Mouse (Mus musculus) liver, adult (tissue): Measurements from ENCODE around the gene Ints6.

Source experiments
- GATA4 ChIP-seq: IDR thresholded peaks from 2 replicates; pipeline ENCODE4 v1.6.1; 2014; ENCODE audit warnings: mild to moderate bottlenecking, low read length; ENCODE audit not compliant: insufficient replicate concordance

Gene Ints6

DNA sequence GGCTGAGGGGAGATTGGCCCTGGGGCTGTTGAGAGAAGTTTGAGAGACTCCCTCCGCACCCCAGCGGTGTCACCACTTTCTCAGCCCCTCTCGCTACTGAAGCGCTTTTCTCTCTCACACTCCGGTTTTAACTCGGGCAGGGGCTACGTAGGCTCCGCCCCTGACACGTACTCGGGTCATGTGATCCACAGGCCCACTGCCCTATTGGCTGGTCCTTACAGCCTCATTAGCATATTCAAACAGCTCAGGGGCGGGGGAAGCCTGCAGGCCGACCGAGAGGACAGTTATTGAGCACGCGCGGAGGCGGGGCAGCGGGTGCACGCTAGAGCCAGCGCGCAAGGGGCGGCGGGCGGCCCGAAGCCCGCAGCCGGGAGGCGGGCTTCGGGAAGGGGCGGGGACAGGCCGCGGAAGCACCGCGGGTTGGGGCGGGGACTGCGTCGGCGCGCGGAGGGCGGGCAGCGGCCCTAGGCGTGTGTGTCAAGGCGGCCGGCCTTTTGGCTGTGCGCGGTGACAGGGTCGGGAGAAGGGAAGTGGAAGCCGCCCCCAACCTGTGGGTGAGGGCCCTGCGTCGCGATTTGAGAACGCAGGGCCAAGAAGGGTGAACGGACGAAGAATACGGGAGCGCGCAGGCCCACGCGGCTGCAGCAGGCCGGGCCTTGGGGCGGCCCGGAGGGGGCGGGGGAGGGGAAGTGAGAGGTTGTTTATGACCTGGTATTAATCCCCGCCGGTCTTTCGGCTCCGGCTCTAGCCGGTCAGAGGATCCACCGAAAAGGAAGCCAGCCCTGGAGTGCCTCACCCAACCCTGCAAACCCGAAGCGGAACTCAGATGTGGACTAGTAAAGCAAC, at the start of gene Ints6:
Ints6 (minus strand) TSS at position 134 of the 846 bp plus-strand sequence.
- TF ChIP-seq GATA4, result no peak

DNA sequence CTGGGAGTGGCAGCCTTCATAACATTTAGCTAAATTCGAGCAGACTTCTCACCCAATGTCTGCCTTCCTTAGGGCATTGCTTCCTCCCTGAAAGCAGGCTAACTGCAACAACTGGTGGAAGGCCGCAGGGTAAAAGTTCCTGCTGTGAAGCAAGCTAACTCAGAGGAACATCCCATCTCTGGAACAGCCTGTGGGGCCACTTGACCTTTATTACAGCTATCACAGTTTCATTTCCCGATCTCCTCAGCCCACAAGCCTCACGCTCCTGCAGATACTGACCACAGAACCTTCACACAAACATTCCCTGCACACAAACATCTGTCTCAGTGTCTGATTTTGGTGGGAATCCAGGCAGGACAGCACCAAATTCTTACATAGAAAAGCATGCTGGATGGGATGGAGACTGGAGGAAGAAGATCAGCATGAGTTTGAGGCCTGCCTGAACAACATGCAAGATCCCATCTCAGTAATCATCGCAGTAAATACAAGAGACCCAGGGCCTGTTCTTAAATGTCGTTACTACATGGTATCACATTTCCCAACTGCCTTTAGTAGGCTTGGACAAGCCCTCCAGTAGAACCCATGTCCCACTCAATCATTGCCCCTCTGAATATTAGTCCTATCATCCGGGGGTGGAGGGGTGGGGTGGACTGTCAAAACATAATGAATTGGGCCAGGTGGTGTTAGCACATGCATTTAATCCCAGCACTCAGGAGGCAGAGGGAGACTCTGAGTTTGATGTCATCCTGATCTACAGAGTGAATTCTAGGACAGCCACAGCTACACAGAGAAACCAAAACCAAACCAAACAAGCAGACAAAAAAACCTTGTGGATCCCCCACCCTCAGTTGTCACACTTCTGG, 47.9 kb upstream of the Ints6 start:
- no peak for TF ChIP-seq GATA4

DNA sequence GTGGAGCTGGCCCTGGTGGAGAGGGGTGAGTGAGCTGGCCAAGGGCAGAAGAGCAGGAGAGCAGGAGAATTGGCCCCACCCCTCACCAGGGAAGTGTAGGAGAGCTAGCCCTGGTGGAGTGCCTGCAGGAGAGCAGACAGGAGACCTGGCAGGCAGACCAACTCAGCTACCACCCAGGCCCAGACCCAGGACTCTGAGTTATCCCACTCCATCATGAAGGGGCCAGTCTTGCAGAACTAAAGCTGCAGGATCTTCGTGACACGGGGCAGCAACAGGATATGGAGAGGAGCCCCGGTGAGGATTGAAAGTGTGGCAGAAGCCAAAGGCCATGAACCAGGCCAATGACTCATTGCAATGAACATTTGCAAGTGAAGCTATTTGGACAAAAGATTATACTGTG, 46.0 kb upstream of the Ints6 start:
- TF ChIP-seq GATA4, result no peak

DNA sequence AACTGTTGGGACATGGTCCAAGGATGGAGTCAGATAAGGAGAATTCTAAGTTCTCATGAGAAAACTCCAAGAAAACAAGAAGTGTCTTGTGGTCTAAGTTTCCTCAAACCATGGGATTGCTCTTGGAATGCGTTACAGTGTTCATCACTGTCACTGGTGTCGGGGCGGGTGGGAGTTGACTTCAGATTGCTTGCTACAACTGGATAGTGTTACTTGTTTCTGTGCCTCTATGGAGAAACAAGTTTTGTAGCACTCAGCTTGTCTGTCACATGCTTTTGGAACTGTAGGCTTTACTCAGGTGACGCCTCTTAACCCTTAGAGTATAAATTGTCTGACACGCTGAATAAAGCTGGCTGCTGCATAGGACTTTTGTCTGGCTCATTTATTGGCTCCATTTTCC, 42.2 kb upstream of the Ints6 start:
- no peak for TF ChIP-seq GATA4

DNA sequence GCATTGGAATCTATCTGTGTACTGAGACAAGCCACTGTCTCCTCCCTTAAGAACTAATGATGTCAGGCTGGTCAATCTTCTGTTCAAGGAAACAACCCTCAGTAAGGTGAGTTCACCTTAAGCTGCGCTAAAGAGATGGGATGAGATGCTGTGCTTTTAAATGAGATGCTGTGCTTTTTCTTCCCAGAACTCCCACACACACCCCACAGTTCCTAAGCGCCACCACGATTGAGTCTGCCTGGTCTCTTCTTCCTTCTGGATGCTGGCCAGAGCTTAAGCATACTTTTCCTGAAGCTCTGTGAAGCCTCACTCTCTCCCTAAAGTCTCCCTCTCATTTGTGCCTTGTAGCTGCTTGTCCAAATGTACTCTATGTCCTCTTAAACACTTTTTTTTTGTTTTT, 39.8 kb upstream of the Ints6 start:
- no peak for TF ChIP-seq GATA4

DNA sequence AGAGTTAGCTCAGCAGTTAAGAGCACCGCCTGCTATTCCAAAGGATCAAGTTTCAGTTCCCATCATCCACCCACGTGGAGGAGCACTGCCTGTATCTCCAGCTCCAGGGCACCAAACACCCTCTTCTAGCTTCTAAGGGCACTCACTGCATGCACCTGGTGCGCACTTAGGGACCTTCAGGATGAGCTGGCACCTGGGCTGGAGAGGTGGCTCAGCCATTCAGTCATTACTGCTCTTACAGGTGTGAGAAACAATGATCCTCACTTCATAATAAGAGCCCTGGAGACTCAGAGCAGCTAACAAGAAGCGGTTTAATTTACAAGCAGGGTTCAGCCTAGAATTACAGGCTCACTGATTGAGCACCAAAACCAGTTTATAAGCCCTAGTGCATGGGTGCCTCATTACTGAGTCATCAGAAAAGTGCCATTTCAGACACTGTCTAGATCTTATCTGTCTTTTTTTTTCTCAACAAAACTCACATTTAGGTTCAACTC, 37.7 kb upstream of the Ints6 start:
- TF ChIP-seq GATA4, result no peak

DNA sequence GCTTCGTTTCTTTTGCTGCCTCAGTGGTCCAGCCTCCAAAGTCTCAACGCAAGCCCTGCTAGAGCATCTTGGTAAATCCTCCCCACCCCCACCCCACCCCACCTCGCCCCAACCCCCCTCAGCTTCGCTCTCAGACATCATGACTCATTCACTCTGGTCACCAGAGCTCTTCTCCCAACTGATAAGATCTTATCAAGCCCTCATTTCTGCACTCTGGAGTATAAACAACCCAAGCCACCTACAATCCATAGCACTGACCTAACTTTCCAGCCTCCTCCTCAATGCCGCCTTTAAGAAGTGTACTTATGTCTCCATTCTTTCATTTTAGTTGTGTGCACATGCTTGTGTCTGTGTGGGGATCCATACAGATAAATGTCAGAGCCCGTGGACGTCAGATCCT, 34.8 kb upstream of the Ints6 start:
- TF ChIP-seq GATA4, result no peak

DNA sequence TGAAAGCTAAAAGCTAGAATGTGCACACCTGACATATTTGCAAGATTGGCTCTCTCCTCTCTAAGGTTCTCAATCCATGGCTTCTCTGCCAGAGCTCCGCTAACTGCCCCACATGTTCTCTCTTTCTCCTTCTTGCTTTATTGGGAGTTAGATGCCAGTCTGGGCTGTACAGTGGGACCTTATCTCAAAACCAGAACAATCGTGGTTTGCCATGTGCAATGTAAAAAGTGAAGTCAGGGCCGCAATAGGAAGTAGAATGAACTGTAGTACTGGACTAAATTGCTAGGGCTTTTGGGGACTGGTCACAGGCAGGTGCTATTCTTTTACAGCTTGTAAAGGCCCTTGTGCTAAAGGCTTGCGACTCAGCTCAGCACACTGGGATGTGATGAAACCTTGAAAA, 28.3 kb upstream of the Ints6 start:
- no peak for TF ChIP-seq GATA4

DNA sequence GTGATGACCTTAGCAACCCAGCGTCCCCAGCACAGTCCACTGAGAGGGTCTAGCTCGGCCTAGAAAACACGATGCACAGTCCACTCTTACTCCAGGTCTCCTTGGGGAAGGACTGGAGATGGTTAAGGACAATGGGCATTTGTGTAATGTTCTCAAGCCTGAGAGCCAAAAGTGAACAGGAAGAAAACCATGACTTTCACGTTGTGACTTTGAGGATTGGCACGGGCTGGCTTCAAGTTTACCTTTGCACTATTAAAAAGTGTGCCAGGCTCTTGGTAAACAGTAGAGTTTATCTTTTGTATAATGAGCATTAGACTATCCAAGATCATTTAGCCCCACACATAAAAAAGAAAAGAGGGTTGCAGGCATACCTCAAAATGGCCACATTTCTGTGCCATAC, 22.0 kb upstream of the Ints6 start:
- no peak for TF ChIP-seq GATA4

DNA sequence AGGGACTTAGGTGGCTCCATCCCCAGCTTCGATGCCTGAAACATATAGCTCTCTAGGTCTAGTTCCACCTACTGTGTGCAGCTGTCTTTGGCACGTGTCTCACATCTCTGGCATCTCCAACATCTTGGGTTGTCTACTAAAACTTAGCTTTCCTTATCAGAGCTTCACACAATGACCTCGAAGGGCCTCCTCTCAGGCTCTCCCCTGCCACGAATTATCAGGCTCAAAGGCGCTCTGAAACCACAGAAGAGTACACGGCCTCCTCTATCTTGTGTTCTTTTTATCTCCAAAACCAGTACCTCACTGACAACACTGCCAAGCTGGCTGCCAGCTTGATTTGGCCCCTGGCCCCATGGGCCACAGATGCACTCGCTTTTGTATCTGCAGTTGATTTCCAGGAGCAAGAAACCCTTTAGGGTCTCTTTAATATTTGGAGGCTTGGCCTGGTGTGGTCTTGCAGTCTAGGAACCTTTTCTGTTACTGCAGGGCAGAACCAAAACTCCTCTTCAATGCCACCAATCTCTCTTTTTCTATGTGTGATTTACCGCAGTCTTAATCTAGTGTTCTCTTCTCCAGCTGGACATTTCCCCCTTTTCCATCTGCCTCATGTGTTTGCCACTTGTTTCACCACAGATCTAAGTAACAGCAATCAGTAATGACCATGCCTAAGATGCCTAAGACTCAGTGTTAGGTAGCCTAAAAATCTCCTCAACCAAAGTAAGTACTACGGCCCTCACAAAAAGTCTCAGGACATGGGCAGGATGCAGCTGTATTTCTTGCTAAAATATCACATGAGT, 19.7 kb upstream of the Ints6 start:
- no peak for TF ChIP-seq GATA4

DNA sequence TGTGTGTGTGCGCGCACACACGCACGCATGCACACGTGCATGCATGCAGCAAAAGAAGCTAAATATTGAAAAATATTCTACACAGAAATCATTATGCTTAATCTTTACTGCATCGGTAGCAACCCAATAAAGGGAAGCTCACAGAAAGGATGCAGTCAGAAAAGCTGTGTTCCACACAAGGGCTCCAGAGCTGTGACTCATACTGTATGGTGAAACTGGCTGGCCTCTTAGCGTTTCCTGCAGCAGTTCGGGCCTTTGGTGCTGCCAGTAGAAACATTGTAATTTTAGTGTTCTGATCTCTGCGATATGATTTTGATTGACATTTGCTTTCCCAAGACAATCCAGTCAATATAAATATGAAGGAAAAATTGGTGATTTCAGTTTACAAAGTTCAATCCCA, 17.1 kb upstream of the Ints6 start:
- TF ChIP-seq GATA4, result no peak

DNA sequence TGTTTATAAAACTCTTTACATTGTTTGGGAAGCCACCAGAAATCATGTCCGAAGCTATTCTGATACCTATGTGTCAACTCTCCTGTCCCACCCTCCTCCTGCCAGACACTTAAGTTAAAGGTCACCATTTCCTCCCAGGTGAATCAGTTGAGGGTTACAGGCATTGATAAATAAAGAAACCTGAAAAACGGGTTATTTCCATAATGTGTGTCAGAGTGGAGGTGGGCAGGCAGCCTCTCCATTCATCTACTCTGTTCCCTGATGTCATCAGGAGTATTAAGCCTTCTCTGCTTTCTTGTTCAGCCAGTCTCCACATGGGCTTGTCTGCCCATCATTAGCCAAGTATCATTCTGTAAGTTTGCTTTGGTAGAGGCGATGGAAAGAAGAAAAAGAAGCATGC, 14.1 kb upstream of the Ints6 start:
- TF ChIP-seq GATA4, result no peak

DNA sequence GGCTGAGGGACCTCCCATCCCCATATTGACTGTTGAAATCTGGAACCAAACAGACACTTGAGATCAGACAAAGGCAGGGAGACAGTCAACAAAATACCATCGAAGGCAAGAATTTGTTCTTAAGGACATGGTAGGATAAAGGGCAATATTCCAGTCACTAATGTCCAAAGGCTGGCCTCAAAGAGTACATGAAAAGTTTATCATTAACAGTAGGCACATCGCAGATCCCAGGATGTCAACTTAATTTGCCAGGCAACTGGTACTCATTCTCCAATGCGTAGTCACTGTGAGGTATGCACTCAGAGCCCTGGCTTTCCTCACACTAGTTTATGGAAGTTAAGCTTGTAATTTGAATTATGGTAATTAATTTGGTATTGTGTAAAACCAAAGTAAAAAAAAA, 13.3 kb upstream of the Ints6 start:
- TF ChIP-seq GATA4, result no peak

DNA sequence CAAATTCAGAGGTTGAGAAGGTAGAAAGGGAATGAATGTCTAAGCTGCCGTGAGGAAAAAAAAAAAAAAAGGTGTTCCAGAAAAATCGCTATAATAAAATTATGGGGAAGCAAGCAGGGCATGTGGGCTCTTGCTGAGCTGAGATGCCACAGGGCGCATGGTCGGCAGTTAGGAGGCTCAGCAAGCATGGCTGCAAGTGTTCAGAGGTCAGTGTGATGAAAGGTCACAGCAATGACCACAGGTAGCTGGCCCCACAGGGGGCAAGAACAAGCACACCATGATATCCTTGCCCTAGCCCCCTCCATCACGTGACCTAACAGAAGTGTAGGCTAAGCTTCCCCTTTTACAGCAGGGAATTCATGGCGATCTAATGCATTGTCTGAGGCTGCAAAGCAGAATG, 12.8 kb upstream of the Ints6 start:
- no peak for TF ChIP-seq GATA4

DNA sequence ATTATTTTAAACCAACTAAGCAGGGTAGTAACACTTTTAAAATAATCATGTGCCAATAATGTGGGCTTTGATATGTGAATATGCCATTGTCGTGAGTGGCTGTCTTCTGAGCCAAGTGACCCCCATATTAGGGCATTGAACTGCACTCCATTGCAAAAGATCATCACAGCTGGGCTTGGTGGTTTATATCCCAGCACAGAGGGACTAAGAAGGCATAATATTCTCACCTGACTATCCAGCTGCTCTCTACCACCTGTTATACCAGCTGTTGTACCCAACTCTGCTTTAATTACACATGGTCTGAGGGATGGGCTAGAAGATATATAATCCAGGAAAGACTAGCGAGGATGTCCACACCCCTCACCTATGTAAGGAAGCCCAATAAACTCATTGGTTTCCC, 4.4 kb upstream of the Ints6 start:
- no peak for TF ChIP-seq GATA4
